Mouse (Mus musculus) forebrain, embryonic 11.5 days (tissue): ENCODE measurements at regions not wholly inside any gene's neighbourhood (a gene's known extent, or its start where the extent isn't known, plus 50 kb on each side); places are given as distances from the start of the nearest gene placed in this dataset.

Source experiments
- ATAC-seq: fragments of 200-750 bp; cut with Nextera tagmentation; replicated peaks from 2 replicates; pipeline ENCODE4 v1.8.0; 2017; ENCODE audit warnings: moderate TSS enrichment; ENCODE audit not compliant: low FRiP score
- DNase-seq: peaks from one replicate; pipeline ENCODE4 v3.0.0-alpha.2; 2017; ENCODE audit warnings: low spot score
- H3K27ac ChIP-seq: fragments of 300-500 bp; sonication (generic); 2 replicates; pipeline ENCODE4 v1.5.1; 2014; ENCODE audit warnings: low read depth, low read length
- H3K27me3 ChIP-seq: fragments of 300-500 bp; sonication (generic); 2 replicates; pipeline ENCODE4 v1.6.1; 2014; ENCODE audit warnings: mild to moderate bottlenecking, low read length, mixed read lengths; ENCODE audit not compliant: control insufficient read depth, insufficient read depth
- H3K36me3 ChIP-seq: fragments of 300-500 bp; sonication (generic); 2 replicates; pipeline ENCODE4 v1.6.1; 2014; ENCODE audit warnings: mild to moderate bottlenecking, low read length, moderate library complexity, mixed read lengths; ENCODE audit not compliant: control insufficient read depth, insufficient read depth
- H3K4me1 ChIP-seq: fragments of 300-500 bp; sonication (generic); replicated peaks from 2 replicates; pipeline ENCODE4 v1.6.1; 2014; ENCODE audit warnings: low read length, mixed read lengths; ENCODE audit not compliant: control insufficient read depth, insufficient read depth
- H3K4me2 ChIP-seq: fragments of 300-500 bp; sonication (generic); 2 replicates; pipeline ENCODE4 v1.6.1; 2014; ENCODE audit warnings: low read depth, mild to moderate bottlenecking, low read length, moderate library complexity, mixed read lengths; ENCODE audit not compliant: severe bottlenecking
- H3K4me3 ChIP-seq: fragments of 300-500 bp; sonication (generic); 2 replicates; pipeline ENCODE4 v1.5.1; 2014; ENCODE audit warnings: low read depth, low read length
- H3K9ac ChIP-seq: fragments of 300-500 bp; sonication (generic); 2 replicates; pipeline ENCODE4 v1.6.1; 2014; ENCODE audit warnings: low read length
- H3K9me3 ChIP-seq: fragments of 300-500 bp; sonication (generic); 2 replicates; pipeline ENCODE4 v1.6.1; 2016; ENCODE audit warnings: low read length, mixed read lengths; ENCODE audit not compliant: control insufficient read depth
- WGBS: fragments of 180-500 bp; shearing (Covaris S2); extraction: QIAGEN DNeasy Blood & Tissue Kit; methylation state at CpG from one replicate; pipeline ENCODE4 v1.1.7; 2014; 5-methylcytosine and 5-hydroxymethylcytosine counted together

- 71% methylated on average over 1 of the region's 1 CpGs for WGBS
Measured at GRCm38 (mm10) chr14:110470714-110471113, 284.2 kb downstream of the Slitrk6 start.

GRCm38 (mm10) chr14:110468457-110469311 lies 286.3 kb downstream of the Slitrk6 start:
- Histone ChIP-seq H3K27ac (no peak overlapping the region), H3K27me3 (no peaks in the 10 kb centered on the region), H3K4me3 (no peak overlapping the region), H3K4me1 (no peaks in the 10 kb centered on the region), H3K9me3 (no peaks in the 10 kb centered on the region), H3K4me2 (no peak overlapping the region), H3K36me3 (no peaks in the 10 kb centered on the region), H3K9ac (no peak overlapping the region)
- ATAC-seq (peak; percentile 53), DNase-seq (no peak)
- WGBS = 71% methylated on average over 6 of the region's 6 CpGs

More at GRCm38 (mm10) chr14:110470714-110471113, 284.2 kb downstream of the Slitrk6 start:
- Histone ChIP-seq H3K27ac (no peak overlapping the region), H3K9me3 (no peaks in the 10 kb centered on the region), H3K4me2 (no peak overlapping the region), H3K27me3 (no peaks in the 10 kb centered on the region), H3K36me3 (no peaks in the 10 kb centered on the region), H3K4me3 (no peak overlapping the region), H3K9ac (no peak overlapping the region), H3K4me1 (no peaks in the 10 kb centered on the region)
- ATAC-seq (no peak), DNase-seq (no peak)
